Mouse (Mus musculus) ES-E14 (cell line): ENCODE data around the gene Ceacam9. TPM values are rescaled to one million over a fixed set of nuclear protein-coding genes. Genes with fewer than 3 reads are reported as not detected.
"Not testable (repeated sequence)": the region's sequence is repeated elsewhere in the genome, so short reads cannot be mapped to it uniquely, and the experiment has no call there.

Experiments used
- DNase-seq: peaks from one replicate; pipeline ENCODE4 v3.0.0-alpha.2; 2013; ENCODE audit warnings: low read depth, low spot score
- H3K27ac ChIP-seq: 2 replicates; pipeline ENCODE4 v1.5.1; 2012; ENCODE audit warnings: low read depth, mild to moderate bottlenecking, low read length, moderate library complexity, mixed read lengths; ENCODE audit not compliant: poor library complexity, insufficient read depth, severe bottlenecking
- H3K36me3 ChIP-seq: 2 replicates; pipeline ENCODE4 v1.6.1; 2012; ENCODE audit warnings: mild to moderate bottlenecking, low read length, moderate library complexity, mixed read lengths; ENCODE audit not compliant: control insufficient read depth, poor library complexity, insufficient read depth, severe bottlenecking
- H3K4me1 ChIP-seq, 2 experiments: fragments of 150-350 bp in 1 of 2; sonication (generic) in 1 of 2; 2 replicates each; pipeline ENCODE4 v1.6.1; 2012; ENCODE audit warnings: low read length in 2 of 2, mild to moderate bottlenecking in 1 of 2, mixed read lengths in 1 of 2; ENCODE audit not compliant: control insufficient read depth in 2 of 2, insufficient read depth in 2 of 2, poor library complexity in 1 of 2
- H3K4me3 ChIP-seq, 2 experiments: fragments of 150-350 bp in 1 of 2; sonication (generic) in 1 of 2; 2 replicates each; pipeline ENCODE4 v1.5.1; 2012; ENCODE audit warnings: low read length in 2 of 2, low read depth in 1 of 2, mild to moderate bottlenecking in 1 of 2, mixed read lengths in 1 of 2; ENCODE audit not compliant: insufficient read depth in 1 of 2, poor library complexity in 1 of 2, severe bottlenecking in 1 of 2
- H3K9ac ChIP-seq: 2 replicates; pipeline ENCODE4 v1.6.1; 2012; ENCODE audit warnings: low read depth, mild to moderate bottlenecking, low read length, mixed read lengths; ENCODE audit not compliant: poor library complexity, insufficient read depth, severe bottlenecking
- H3K9me3 ChIP-seq: fragments of 150-350 bp; sonication (generic); 2 replicates; pipeline ENCODE4 v1.6.1; 2012; ENCODE audit warnings: low read depth, mild to moderate bottlenecking, low read length; ENCODE audit not compliant: control insufficient read depth, insufficient read depth
- CHD2 ChIP-seq: IDR thresholded peaks from 2 replicates; pipeline ENCODE4 v1.6.1; 2014; ENCODE audit warnings: mild to moderate bottlenecking, low read depth, low read length, inconsistent platforms
- HCFC1 ChIP-seq: IDR thresholded peaks from 2 replicates; pipeline ENCODE4 v1.6.1; 2012; ENCODE audit warnings: low read length, inconsistent platforms, borderline replicate concordance; ENCODE audit not compliant: insufficient read depth
- MAFK ChIP-seq: IDR thresholded peaks from 2 replicates; pipeline ENCODE4 v1.6.1; 2014; ENCODE audit warnings: mild to moderate bottlenecking, low read depth, low read length, inconsistent platforms; ENCODE audit not compliant: insufficient read depth
- ZC3H11A ChIP-seq: IDR thresholded peaks from 2 replicates; pipeline ENCODE4 v1.6.1; 2012; ENCODE audit warnings: low read depth, mild to moderate bottlenecking, inconsistent platforms, low read length, borderline replicate concordance
- ZNF384 ChIP-seq: IDR thresholded peaks from 2 replicates; pipeline ENCODE4 v1.6.1; 2012; ENCODE audit warnings: low read depth, low read length, inconsistent platforms
- in situ Hi-C, 2 experiments: fragments of 600-800 bp; cut with MboI; formaldehyde crosslinking; loops; one replicate each; pipeline ENCODE4 v1.15.1; 2025; ENCODE audit warnings: low sequenced_read_pairs in 2 of 2, inconsistent platforms in 1 of 2; ENCODE audit not compliant: unreplicated experiment in 2 of 2
- total RNA-seq: library from RNA; depleted of rRNA; stranded (reverse); fragments of 300-350 nt; gene quantifications from 2 replicates; pipeline ENCODE4 v1.2.3, GENCODE M21; 2012; rRNA removed

Gene Ceacam9
- 0.22 TPM in 1 of 2 replicates, not detected in the other for total RNA-seq

DNA sequence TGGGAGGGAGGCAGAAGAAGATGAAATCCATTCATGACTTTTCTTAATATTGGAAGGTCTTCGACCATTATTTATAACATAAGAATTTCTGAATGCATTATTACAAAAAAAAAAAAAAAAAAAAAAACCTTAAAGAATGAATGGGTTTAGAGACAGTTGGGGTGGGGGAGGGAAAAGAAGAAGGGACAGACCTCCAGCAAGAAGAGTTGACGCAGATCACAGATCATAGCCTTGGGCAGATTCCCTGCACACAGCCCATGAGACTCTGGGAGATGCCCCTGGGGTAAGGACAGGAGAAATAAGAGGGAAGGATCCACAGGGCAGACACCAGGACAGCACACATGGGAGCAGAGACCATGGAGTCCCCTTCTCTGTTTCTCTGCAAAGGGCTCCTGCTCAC is at the start of gene Ceacam9:
Ceacam9 (plus strand) TSS at position 301 of the 400 bp plus-strand sequence.
- TF ChIP-seq CHD2 = no peak
- TF ChIP-seq MAFK = no peak
- TF ChIP-seq ZC3H11A = no peak
- TF ChIP-seq HCFC1 = no peak
- no peak for TF ChIP-seq ZNF384
- Histone ChIP-seq H3K4me3 (no peak within 1 kb of the TSS), H3K4me1 (peaks cover 0 to 5% of the 10 kb centered on the region in 2 experiments; a peak in 1 of 4 replicates), H3K36me3 (no peaks in the 10 kb centered on the region), H3K27ac (no peak within 1 kb of the TSS), H3K9ac (no peak within 1 kb of the TSS), H3K9me3 (no peaks in the 10 kb centered on the region)
- no peak for DNase-seq
- in situ Hi-C loops = no loop called here

- Histone ChIP-seq H3K4me3 (no peak overlapping the region), H3K9me3 (no peaks in the 10 kb centered on the region), H3K9ac (no peak overlapping the region), H3K36me3 (no peaks in the 10 kb centered on the region), H3K4me1 (no peaks in the 10 kb centered on the region), H3K27ac (no peak overlapping the region)
- DNase-seq = no peak
- in situ Hi-C loops = no loop called here
- no peak for TF ChIP-seq ZNF384
- TF ChIP-seq HCFC1 = no peak
- TF ChIP-seq MAFK = no peak
- TF ChIP-seq ZC3H11A = no peak
- TF ChIP-seq CHD2 = no peak
Measured at GRCm38 (mm10) chr7:16673823-16674222, 47.9 kb upstream of the Ceacam9 start.

DNA sequence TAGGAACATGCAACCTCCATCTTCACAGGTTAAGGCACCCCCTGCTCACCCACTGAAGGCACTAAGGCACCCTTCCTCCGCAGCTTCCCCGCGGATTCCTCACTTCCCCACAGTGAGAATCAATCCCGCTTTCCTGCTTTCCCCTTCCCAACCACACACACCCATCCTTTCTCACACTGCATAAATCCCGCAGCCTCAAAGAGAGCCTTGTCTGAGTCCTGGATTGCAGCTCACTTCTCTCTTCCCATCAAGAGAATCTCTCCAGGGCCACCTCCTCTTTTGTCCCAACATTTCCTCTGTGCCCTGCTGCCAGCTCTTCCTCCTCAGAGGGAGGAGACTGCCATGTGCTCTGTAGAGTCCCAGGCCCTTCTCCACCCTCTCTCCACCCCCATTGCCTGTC is 47.0 kb upstream of the Ceacam9 start:
- in situ Hi-C loops, H3K9ac ChIP-seq, H3K4me1 ChIP-seq, H3K4me3 ChIP-seq, DNase-seq, H3K27ac ChIP-seq, H3K36me3 ChIP-seq, H3K9me3 ChIP-seq: not testable (repeated sequence)

GRCm38 (mm10) chr7:16675605-16676004 is 46.1 kb upstream of the Ceacam9 start, which contains the start of gene Ceacam15:
Gene Ceacam15 (minus strand): TSS chr7:16675705.
- in situ Hi-C loops = no loop called here
- H3K4me3 ChIP-seq = no peak within 1 kb of the TSS
- no peaks in the 10 kb centered on the region for H3K4me1 ChIP-seq
- TF ChIP-seq HCFC1 (no peak), ZNF384 (no peak), CHD2 (no peak), ZC3H11A (no peak), MAFK (no peak)
- no peak within 1 kb of the TSS for H3K9ac ChIP-seq
- H3K36me3 ChIP-seq = no peaks in the 10 kb centered on the region
- no peak within 1 kb of the TSS for H3K27ac ChIP-seq
- no peaks in the 10 kb centered on the region for H3K9me3 ChIP-seq
- DNase-seq = no peak

DNA sequence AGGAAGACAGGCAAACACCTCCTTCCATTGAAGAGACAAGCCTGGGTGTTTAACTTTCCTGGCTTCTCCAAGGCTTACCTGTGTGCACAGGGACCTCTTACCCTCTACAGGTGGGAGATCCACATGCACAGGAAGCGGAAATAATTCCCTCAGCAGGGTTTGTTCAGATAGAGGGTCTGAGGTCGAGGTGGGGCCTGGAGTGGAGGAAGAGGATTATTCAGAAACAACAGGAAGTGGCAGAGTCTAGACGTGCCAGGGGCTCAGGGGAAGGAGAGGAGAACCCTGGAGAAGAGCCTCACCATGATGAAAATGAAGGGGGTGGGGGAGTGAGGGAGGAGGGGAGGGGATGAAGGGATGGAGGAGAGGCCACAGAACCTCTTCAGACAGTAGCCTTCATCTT is 41.5 kb upstream of the Ceacam9 start:
- H3K36me3 ChIP-seq, DNase-seq, H3K4me1 ChIP-seq, H3K27ac ChIP-seq, H3K9me3 ChIP-seq, in situ Hi-C loops, H3K4me3 ChIP-seq, H3K9ac ChIP-seq: not testable (repeated sequence)
